Mouse (Mus musculus) megakaryocyte, embryonic 14.5 days (primary cell): ENCODE results near the gene Fndc4.

Source experiments
- FLI1 ChIP-seq: IDR thresholded peaks from 2 replicates; pipeline ENCODE4 v1.6.1; 2012; ENCODE audit warnings: low read length, inconsistent platforms, mixed read lengths
- GATA1 ChIP-seq: IDR thresholded peaks from 3 replicates; pipeline ENCODE4 v1.6.1; 2012; ENCODE audit warnings: mixed read lengths, low read length, inconsistent platforms, borderline replicate concordance

GRCm38 (mm10) chr5:31257616-31258015 lies 38.3 kb downstream of the Fndc4 start:
- TF ChIP-seq FLI1 (no peak), GATA1 (no peak)
